ENCODE assay signal across 11 mouse cellular contexts in genomic region chr8:108125053-108125452, GRCm38 (mm10).
A peak's percentile ranks its signal among the peaks of the same experiment; 100 is the strongest.
DNase-seq lines count a peak whose midpoint lies in the region; ATAC-seq lines count a peak whose summit lies in the region.
"Had no signal": no experiment of that assay in that cellular context is flagged by ENCODE, and none has a peak within 500 bp of the region (broad histone marks: within the 10 kb centered on the region; RNA-seq: fewer than 3 reads in every experiment).

No protein-coding gene starts in this region.

- peak; percentile 15 for DNase-seq in heart, postnatal 4 days
- no peak for DNase-seq in heart, adult 9 months (ENCODE audit: low spot score in 2 of 2)
- peak; percentile 27 for DNase-seq in retina, postnatal 1 day
- DNase-seq in retina, embryonic 14.5 days (ENCODE audit: low spot score) = no peak
- DNase-seq in cerebellum, postnatal 25 days = peak; percentile 43 to 68
- DNase-seq in layer of hippocampus, postnatal 36 days = peak; percentile 23
- DNase-seq: kidney, adult 11 months; lung, postnatal 10 days; thymus, adult 18-20 months had no signal

- no peak for ATAC-seq in megakaryocyte, adult 5-6 weeks (ENCODE audit: poor library complexity, severe bottlenecking)
- ATAC-seq: forebrain, embryonic 16.5 days had no signal

Comparison
In these comparisons a context has a peak if more than half of its experiments do, and no peak if none do; other contexts are left out.
1. DNase-seq: peak in heart, postnatal 4 days (single experiment), retina, postnatal 1 day (single experiment), cerebellum, postnatal 25 days (2 of 2) and layer of hippocampus, postnatal 36 days (2 of 2); none in heart, adult 9 months (0 of 2) and retina, embryonic 14.5 days (single experiment).